Mouse (Mus musculus) erythroblast, embryonic 14.5 days (primary cell): ENCODE results near the gene Nf2. TPM values are rescaled to one million over a fixed set of nuclear protein-coding genes. Genes with fewer than 3 reads are reported as not detected.
"Not testable (repeated sequence)": the region's sequence is repeated elsewhere in the genome, so short reads cannot be mapped to it uniquely, and the experiment has no call there.

Experiments used
- H3K27me3 ChIP-seq: 2 replicates; pipeline ENCODE4 v1.6.1; 2012; ENCODE audit warnings: inconsistent platforms; ENCODE audit not compliant: control insufficient read depth
- H3K36me3 ChIP-seq: 2 replicates; pipeline ENCODE4 v1.6.1; 2012; ENCODE audit warnings: mild to moderate bottlenecking, inconsistent platforms; ENCODE audit not compliant: control insufficient read depth
- H3K4me1 ChIP-seq: 2 replicates; pipeline ENCODE4 v1.6.1; 2012; ENCODE audit warnings: inconsistent platforms; ENCODE audit not compliant: control insufficient read depth
- H3K4me3 ChIP-seq: replicated peaks from 2 replicates; pipeline ENCODE3; 2012; ENCODE audit warnings: moderate library complexity, mild to moderate bottlenecking, inconsistent platforms
- H3K9me3 ChIP-seq: 2 replicates; pipeline ENCODE4 v1.6.1; 2012; ENCODE audit warnings: low read length, inconsistent platforms, mixed read lengths; ENCODE audit not compliant: control insufficient read depth
- GATA1 ChIP-seq: IDR thresholded peaks from 2 replicates; pipeline ENCODE4 v1.6.1; 2012; ENCODE audit warnings: low read length, inconsistent platforms, mixed read lengths
- TAL1 ChIP-seq: IDR thresholded peaks from 3 replicates; pipeline ENCODE4 v1.6.1; 2012; ENCODE audit warnings: low read length, inconsistent platforms, mixed read lengths
- polyA plus RNA-seq: library from polyadenylated mRNA; stranded (reverse); fragments of >175 nt; gene quantifications from 2 replicates; pipeline ENCODE4 v1.2.3, GENCODE M21; 2012

The Nf2 gene
- polyA plus RNA-seq, 1 experiment, result 1.5 TPM

DNA sequence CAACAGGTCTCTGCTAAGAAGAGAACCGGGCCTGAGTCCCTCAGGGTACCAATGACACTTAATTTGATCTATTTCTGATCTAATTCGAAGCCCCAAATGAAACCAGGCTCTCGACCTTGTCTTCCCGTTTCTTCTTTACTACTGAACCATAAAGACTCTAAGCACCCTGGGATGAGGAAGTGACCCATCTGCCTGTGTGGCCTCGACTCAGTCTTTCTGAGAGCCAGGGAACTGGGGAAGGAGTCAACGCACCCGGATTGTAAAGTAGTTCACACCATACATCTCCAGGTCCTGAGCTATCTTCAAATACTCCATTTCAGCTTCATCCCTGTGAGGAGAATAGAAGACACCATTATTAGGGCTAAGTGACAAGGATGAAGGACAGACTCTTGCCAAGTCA lies 45.9 kb downstream of the Nf2 start:
- Histone ChIP-seq H3K4me3 (no peak overlapping the region), H3K36me3 (peaks cover 61% of the 10 kb centered on the region), H3K9me3 (no peaks in the 10 kb centered on the region), H3K4me1 (peaks cover 15% of the 10 kb centered on the region), H3K27me3 (no peaks in the 10 kb centered on the region)
- no peak for TF ChIP-seq GATA1
- TF ChIP-seq TAL1, result no peak

DNA sequence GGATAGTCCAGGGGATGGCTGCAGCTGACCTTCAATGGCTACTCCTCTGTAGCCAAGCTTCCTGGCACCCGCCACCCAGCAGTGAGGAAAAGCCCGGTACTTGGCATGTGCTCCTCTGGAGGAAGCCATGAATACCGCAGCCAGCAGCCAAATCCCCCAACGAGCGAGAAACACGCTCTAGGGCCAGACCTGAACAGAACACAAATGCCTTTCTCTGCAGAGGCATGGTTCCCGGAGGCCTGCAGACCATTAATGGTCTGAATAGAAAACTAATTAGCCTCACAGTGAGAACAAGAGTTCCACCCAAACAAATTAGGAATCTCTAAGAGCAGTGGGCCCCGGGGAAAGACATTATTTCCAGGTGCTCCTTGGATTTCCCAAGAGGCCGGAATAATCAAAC lies 46.3 kb downstream of the Nf2 start:
- Histone ChIP-seq H3K36me3 (peaks cover 61% of the 10 kb centered on the region), H3K4me1 (peaks cover 15% of the 10 kb centered on the region), H3K9me3 (no peaks in the 10 kb centered on the region), H3K4me3 (no peak overlapping the region), H3K27me3 (no peaks in the 10 kb centered on the region)
- no peak for TF ChIP-seq GATA1
- TF ChIP-seq TAL1, result no peak

DNA sequence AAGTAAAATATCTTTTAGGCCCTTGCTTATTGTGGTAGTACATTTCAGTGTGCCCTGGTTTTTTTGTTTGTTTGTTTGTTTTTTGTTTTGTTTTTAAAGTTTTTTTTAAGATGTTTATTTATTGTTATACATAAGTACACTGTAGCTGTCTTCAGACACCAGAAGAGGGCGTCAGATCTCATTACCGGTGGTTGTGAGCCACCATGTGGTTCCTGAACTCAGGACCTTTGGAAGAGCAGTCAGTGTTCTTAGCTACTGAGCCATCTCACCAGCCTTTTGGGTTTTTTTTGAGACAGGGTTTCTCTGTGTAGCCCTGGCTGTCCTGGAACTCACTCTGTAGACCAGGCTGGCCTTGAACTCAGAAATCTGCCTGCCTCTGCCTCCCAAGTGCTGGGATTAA lies 46.9 kb downstream of the Nf2 start:
- H3K4me3 ChIP-seq, H3K9me3 ChIP-seq, H3K27me3 ChIP-seq: not testable (repeated sequence)
- Histone ChIP-seq H3K36me3 (peaks cover 63% of the 10 kb centered on the region), H3K4me1 (peaks cover 15% of the 10 kb centered on the region)

DNA sequence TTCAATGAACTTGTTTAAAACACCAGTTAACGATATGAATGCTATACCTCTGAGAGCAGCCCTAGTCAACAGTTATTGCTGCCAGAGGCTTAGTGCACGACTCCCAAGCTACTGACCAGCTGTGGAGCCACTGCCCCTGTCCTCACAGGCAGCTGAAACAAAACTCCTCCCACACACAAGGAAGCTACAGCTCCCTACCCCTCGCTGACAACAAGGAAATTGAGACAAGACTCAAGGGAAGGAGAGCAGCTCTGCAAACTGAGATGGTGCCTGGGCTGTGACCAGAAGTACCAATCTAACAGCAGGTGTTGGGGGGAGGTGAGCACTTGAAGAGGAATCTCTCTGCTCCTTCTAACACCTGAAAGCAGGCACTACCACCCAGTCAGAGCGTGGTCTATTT lies 48.7 kb downstream of the Nf2 start:
- H3K4me3 ChIP-seq, result no peak overlapping the region
- H3K9me3 ChIP-seq, result no peaks in the 10 kb centered on the region
- H3K4me1 ChIP-seq, result peaks cover 15% of the 10 kb centered on the region
- H3K36me3 ChIP-seq, result peaks cover 58% of the 10 kb centered on the region
- no peaks in the 10 kb centered on the region for H3K27me3 ChIP-seq
- TF ChIP-seq GATA1, result no peak
- TF ChIP-seq TAL1, result no peak

DNA sequence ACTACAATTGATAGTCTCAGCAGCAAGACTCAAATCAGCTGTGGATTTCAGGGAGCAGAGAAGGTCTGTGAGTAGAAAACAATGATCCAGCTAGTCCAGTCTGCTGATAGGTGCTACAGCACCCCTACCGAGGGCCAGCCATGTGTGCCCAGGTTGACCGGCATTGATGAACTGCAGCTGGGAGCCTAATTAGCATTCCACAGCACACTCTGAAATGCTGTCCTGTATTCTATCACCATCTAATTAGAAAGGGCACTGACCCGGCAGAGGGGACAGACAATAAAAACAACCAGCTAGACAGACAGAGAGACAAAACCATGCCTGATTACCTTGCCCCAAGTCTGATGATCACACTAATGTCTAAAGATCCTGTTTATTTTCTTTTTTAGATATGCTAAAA lies 56.3 kb downstream of the Nf2 start:
- TF ChIP-seq GATA1 (no peak), TAL1 (no peak)
- no peaks in the 10 kb centered on the region for H3K27me3 ChIP-seq
- no peaks in the 10 kb centered on the region for H3K9me3 ChIP-seq
- H3K4me3 ChIP-seq, result no peak overlapping the region
- peaks cover 65% of the 10 kb centered on the region for H3K36me3 ChIP-seq
- H3K4me1 ChIP-seq, result no peaks in the 10 kb centered on the region

GRCm38 (mm10) chr11:4791549-4791948 lies 57.8 kb downstream of the Nf2 start:
- no peak overlapping the region for H3K4me3 ChIP-seq
- TF ChIP-seq GATA1, result no peak
- TF ChIP-seq TAL1, result no peak
- H3K4me1 ChIP-seq, result no peaks in the 10 kb centered on the region
- no peaks in the 10 kb centered on the region for H3K9me3 ChIP-seq
- no peaks in the 10 kb centered on the region for H3K27me3 ChIP-seq
- peaks cover 67% of the 10 kb centered on the region for H3K36me3 ChIP-seq

DNA sequence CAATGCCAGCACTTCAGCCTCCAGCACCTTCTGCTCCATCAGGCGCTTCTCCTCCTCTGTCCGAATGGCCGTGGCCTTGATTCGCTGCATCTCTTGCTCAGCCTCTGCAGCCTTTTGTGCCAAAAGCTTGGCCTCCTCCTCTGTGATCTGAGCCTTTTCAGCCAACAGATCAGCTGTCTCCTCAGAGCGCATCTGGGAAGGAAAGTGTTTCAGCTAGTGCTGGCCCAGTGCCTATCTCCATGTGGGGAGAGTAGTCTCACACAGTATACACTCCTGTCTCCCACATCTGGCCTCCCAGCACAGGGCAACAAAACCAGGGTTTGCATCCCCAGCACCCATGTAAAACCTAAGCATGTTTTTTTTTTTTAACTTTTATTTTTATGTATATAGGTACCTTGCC lies 59.6 kb downstream of the Nf2 start:
- no peaks in the 10 kb centered on the region for H3K27me3 ChIP-seq
- no peak overlapping the region for H3K4me3 ChIP-seq
- H3K36me3 ChIP-seq, result peaks cover 81% of the 10 kb centered on the region
- no peaks in the 10 kb centered on the region for H3K9me3 ChIP-seq
- no peak for TF ChIP-seq TAL1
- TF ChIP-seq GATA1, result no peak
- H3K4me1 ChIP-seq, result no peaks in the 10 kb centered on the region

DNA sequence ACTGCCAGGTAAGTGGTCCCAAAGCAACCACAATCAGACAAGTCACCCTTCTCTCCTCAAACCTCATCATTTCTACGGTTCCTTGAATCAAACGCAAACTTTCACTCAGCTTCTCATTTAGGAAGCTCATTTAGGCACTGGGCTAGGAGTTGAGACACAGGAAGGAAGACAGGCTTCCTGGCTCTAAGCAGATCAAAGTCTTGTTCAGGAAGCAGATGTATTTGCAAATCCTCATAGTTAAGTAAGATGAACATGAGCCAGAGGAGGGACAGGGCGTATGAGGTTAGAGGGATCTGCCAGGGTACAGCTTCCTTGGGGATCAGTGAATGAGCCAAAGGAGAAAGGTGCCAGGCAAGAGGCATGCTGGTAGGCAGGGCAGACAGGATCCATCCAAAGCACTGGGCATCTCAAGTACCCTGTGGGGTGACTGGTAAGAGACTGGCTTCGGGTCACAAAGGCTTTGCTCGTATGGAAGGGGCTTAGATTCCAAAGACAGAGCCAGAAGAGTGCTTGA lies 64.7 kb downstream of the Nf2 start:
- Histone ChIP-seq H3K4me3 (no peak overlapping the region), H3K27me3 (no peaks in the 10 kb centered on the region), H3K36me3 (peaks cover 80% of the 10 kb centered on the region), H3K9me3 (no peaks in the 10 kb centered on the region), H3K4me1 (no peaks in the 10 kb centered on the region)
- TF ChIP-seq TAL1 (no peak), GATA1 (no peak)

DNA sequence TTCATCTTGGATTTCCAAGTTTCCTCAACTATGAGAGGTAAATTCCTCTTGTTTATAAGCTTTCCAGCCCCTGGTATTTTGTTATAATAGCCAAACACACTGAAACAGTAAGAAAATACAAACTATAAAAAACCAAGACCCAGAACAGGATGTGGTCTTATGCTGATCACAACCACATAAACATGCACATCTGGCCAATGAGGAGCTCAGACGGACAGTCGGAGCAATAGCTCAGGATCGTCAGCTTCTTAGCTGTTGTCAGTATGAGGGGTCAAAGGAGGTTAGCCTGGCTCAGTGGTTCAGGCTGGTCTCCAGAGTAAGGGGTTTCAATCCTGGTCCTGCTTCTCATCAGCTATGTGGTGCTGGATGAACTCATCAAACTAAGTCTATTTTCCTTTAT lies 66.2 kb downstream of the Nf2 start:
- no peaks in the 10 kb centered on the region for H3K4me1 ChIP-seq
- no peak for TF ChIP-seq GATA1
- no peak for TF ChIP-seq TAL1
- H3K27me3 ChIP-seq, result no peaks in the 10 kb centered on the region
- peaks cover 78% of the 10 kb centered on the region for H3K36me3 ChIP-seq
- no peak overlapping the region for H3K4me3 ChIP-seq
- H3K9me3 ChIP-seq, result no peaks in the 10 kb centered on the region

DNA sequence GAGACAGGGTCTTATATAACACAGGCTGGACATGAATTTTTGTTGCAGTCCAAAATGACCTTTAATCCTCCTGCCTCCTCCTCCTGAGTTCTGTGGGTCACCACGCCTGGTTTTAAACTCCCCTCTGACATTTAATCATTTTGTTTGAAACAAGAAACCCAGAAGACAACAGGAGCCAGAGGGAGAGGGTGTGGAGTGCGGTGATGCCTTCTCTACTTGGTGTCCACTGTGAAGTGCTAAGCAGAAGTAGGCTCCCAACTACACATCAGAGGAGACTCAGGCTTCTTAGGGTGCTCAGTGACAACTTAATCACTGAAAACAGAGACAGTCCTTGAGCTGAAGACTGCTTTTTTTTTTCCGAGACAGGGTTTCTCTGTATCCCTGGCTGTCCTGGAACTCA lies 68.4 kb downstream of the Nf2 start:
- TF ChIP-seq GATA1, result no peak
- no peak for TF ChIP-seq TAL1
- H3K36me3 ChIP-seq, result peaks cover 70% of the 10 kb centered on the region
- no peaks in the 10 kb centered on the region for H3K9me3 ChIP-seq
- H3K27me3 ChIP-seq, result no peaks in the 10 kb centered on the region
- no peaks in the 10 kb centered on the region for H3K4me1 ChIP-seq
- H3K4me3 ChIP-seq, result no peak overlapping the region
